16 mouse cellular contexts compared by ENCODE assay signal in genomic region chr12:112368112-112368511, GRCm38 (mm10).
"Had no signal": no experiment of that assay in that cellular context is flagged by ENCODE, and none has a peak within 500 bp of the region (broad histone marks: within the 10 kb centered on the region; RNA-seq: fewer than 3 reads in every experiment).

No protein-coding gene starts in this region.

- H3K4me1 ChIP-seq: stomach, embryonic 15.5 days had no signal

- H3K36me3 ChIP-seq: neural tube, embryonic 12.5 days; neural tube, embryonic 13.5 days; neural tube, embryonic 15.5 days; stomach, embryonic 15.5 days had no signal

- H3K4me3 ChIP-seq: neural tube, embryonic 12.5 days; neural tube, embryonic 13.5 days; neural tube, embryonic 15.5 days; stomach, embryonic 15.5 days had no signal

- H3K27me3 ChIP-seq: neural tube, embryonic 13.5 days; neural tube, embryonic 15.5 days; stomach, embryonic 15.5 days had no signal

- H3K4me2 ChIP-seq: neural tube, embryonic 12.5 days; neural tube, embryonic 13.5 days; neural tube, embryonic 15.5 days; stomach, embryonic 15.5 days had no signal

- H3K9ac ChIP-seq: neural tube, embryonic 12.5 days; neural tube, embryonic 13.5 days; neural tube, embryonic 15.5 days; stomach, embryonic 15.5 days had no signal

- H3K27ac ChIP-seq: neural tube, embryonic 12.5 days; neural tube, embryonic 13.5 days; neural tube, embryonic 15.5 days; stomach, embryonic 15.5 days; stomach, postnatal 0 days had no signal

- DNase-seq: retina, postnatal 1 day; right cerebral cortex, adult 18-20 months; right cerebral cortex, postnatal 14 days; right cerebral cortex, postnatal 25 days; spleen, adult 18-20 months; thymus, adult 18-20 months; thymus, adult 2 months; thymus, postnatal 14 days; thymus, postnatal 25 days; thymus, postnatal 36 days; thymus, postnatal 4 days had no signal

- H3K9me3 ChIP-seq: neural tube, embryonic 15.5 days; stomach, embryonic 15.5 days had no signal
